Mouse (Mus musculus): ENCODE measurements at regions not wholly inside any gene's neighbourhood (a gene's known extent, or its start where the extent isn't known, plus 50 kb on each side); places are given as distances from the start of the nearest gene placed in this dataset.

DNA sequence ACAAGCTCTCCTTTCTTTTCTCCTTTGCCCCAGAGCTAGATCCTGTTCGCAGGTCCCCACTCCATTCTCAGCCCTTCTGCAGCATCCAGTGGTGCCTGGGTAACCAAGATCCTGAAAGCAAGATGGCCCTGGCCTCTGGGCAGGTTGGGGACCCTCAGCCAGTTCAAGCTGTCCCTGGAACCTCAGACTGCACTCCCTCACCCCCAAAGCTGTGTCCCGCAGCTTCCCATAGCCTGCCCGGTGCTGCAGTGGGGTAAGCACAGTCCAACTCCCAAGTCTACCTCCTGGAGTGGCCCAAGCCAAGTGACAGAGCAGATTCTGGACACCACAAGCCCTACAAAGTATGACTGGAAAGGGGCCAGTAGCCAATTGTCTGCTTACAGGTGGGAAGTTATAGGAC is 195.4 kb upstream of the G6pd2 start:
- DNase-seq (ENCODE audit: low spot score in 2 of 2): no peak

DNA sequence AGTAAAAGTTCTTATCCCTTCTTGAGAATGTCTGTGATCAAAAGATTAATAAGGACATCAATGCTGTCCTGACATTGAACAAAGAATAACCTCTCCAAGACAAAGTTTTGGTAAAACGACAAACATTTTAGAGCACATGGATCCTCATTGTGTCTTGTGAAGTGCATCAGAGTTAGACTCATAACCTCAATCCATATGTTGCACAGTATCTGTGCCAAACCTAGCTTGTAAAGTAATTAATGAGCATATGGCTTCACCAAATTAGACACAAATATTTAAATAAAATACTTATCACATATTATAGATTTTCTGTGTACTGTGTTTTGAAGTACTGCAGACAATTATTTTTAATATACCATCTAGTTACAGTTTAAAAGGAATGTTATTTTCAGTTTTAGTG is 178.2 kb upstream of the G6pd2 start:
- no peak for DNase-seq (ENCODE audit: low spot score in 2 of 2)

DNA sequence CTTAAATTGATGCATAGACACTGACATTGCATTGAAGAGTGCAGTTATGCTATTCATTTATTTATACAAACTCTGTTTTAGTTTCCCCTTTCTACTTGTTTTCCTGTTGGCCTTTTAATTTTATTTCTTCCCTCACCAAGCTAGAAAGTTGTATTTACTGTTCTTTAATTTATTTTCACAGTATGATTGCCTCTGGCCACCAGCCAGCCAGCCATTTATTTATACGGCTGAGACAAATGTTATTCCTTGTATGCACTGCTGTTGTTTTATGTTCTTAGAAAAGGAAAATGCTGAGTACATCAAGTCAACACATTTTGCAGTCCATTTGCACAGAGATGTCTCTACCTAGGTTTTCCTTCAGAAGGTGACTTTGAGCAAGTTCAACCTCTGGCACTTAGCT is 161.9 kb upstream of the G6pd2 start:
- peak; percentile 10 to 14 for DNase-seq (ENCODE audit: low spot score in 2 of 2)

Data from right cerebral cortex, adult 2 months (tissue).